Mouse (Mus musculus) G1E (cell line): ENCODE measurements around the gene Chchd4. TPM values are rescaled to one million over a fixed set of nuclear protein-coding genes. Genes with fewer than 3 reads are reported as not detected.

ENCODE experiments used
- ATAC-seq: 2 replicates; pipeline ENCODE4 v1.8.0; 2016; ENCODE audit warnings: mild to moderate bottlenecking; ENCODE audit not compliant: insufficient number of reproducible peaks, poor library complexity, low FRiP score, severe bottlenecking; ENCODE audit errors: extremely low read depth
- DNase-seq: peaks from one replicate; pipeline ENCODE4 v3.0.0; 2012; ENCODE audit warnings: low spot score
- H3K27me3 ChIP-seq: 2 replicates; pipeline ENCODE4 v1.6.1; 2012; ENCODE audit warnings: mild to moderate bottlenecking, low read length, inconsistent platforms; ENCODE audit not compliant: insufficient read depth
- H3K36me3 ChIP-seq: replicated peaks from 2 replicates; pipeline ENCODE3; 2012; ENCODE audit warnings: mild to moderate bottlenecking, inconsistent platforms
- H3K4me1 ChIP-seq: 2 replicates; pipeline ENCODE4 v1.6.1; 2012; ENCODE audit warnings: low read depth, low read length, inconsistent platforms, mixed read lengths; ENCODE audit not compliant: insufficient read depth
- H3K4me3 ChIP-seq: 2 replicates; pipeline ENCODE4 v1.5.1; 2012; ENCODE audit warnings: low read depth, mild to moderate bottlenecking, inconsistent platforms, low read length, moderate library complexity, mixed read lengths
- H3K9me3 ChIP-seq: replicated peaks from 2 replicates; pipeline ENCODE4 v1.6.1; 2012; ENCODE audit warnings: inconsistent platforms
- CTCF ChIP-seq: IDR thresholded peaks from 2 replicates; pipeline ENCODE4 v1.5.1; 2012; ENCODE audit warnings: low read depth, low read length, inconsistent platforms, mixed read lengths
- GATA1 ChIP-seq: IDR thresholded peaks from 2 replicates; pipeline ENCODE4 v1.6.1; 2012; ENCODE audit warnings: borderline replicate concordance, low read length, inconsistent platforms, mixed read lengths
- GATA2 ChIP-seq: IDR thresholded peaks from 2 replicates; pipeline ENCODE4 v1.6.1; 2012; ENCODE audit warnings: low read depth, low read length, inconsistent platforms, borderline replicate concordance
- POLR2AphosphoS5 ChIP-seq: IDR thresholded peaks from 2 replicates; pipeline ENCODE4 v1.6.1; 2012; ENCODE audit warnings: low read depth, low read length, inconsistent platforms; ENCODE audit not compliant: insufficient replicate concordance
- TAL1 ChIP-seq: conservative IDR thresholded peaks from 2 replicates; pipeline ENCODE4 v1.6.1; 2012; ENCODE audit warnings: low read depth, low read length, inconsistent platforms, mixed read lengths
- polyA plus RNA-seq: library from polyadenylated mRNA; stranded (reverse); fragments of >175 nt; gene quantifications from 2 replicates; pipeline ENCODE4 v1.2.3, GENCODE M21; 2012
- total RNA-seq, 2 experiments: library from RNA; stranded (forward) in 1 of 2; stranded (reverse) in 1 of 2; fragments of 200-1000 nt in 1 of 2; fragments of >200 nt in 1 of 2; fragmentation: Nextera tagmentation in 1 of 2; gene quantifications; 2 replicates each; pipeline ENCODE4 v1.2.3; 2014 to 2017

The Chchd4 gene
- total and polyA plus RNA-seq, 3 experiments: 11.8 to 19.3 (median 16.1) TPM

GRCm38 (mm10) chr6:91441145-91441662 lies 32.1 kb downstream of the Chchd4 start:
- H3K4me1 ChIP-seq: peaks cover 20% of the 10 kb centered on the region
- H3K27me3 ChIP-seq: peaks cover 20% of the 10 kb centered on the region
- peak overlapping the region; percentile 81 for H3K4me3 ChIP-seq
- H3K9me3 ChIP-seq: no peaks in the 10 kb centered on the region
- DNase-seq (peak; percentile 18), ATAC-seq (no peak)
- peaks cover 13% of the 10 kb centered on the region for H3K36me3 ChIP-seq
- TF ChIP-seq CTCF (no peak), TAL1 (no peak), POLR2AphosphoS5 (no peak), GATA2 (no peak), GATA1 (no peak)

GRCm38 (mm10) chr6:91440474-91441144 lies 32.7 kb downstream of the Chchd4 start:
- H3K4me3 ChIP-seq: peak overlapping the region; percentile 81
- peak; percentile 68 for DNase-seq
- no peaks in the 10 kb centered on the region for H3K9me3 ChIP-seq
- H3K27me3 ChIP-seq: peaks cover 24% of the 10 kb centered on the region
- H3K4me1 ChIP-seq: peaks cover 20% of the 10 kb centered on the region
- ATAC-seq: peak; percentile 90
- 0 out of 2 replicates have a peak, but pooled peaks have one; percentile 44 for TF ChIP-seq POLR2AphosphoS5
- TF ChIP-seq GATA1: no peak
- H3K36me3 ChIP-seq: peaks cover 13% of the 10 kb centered on the region

- Histone ChIP-seq H3K4me1 (no peaks in the 10 kb centered on the region), H3K9me3 (no peaks in the 10 kb centered on the region), H3K36me3 (no peaks in the 10 kb centered on the region), H3K27me3 (peaks cover 21% of the 10 kb centered on the region), H3K4me3 (no peak overlapping the region)
- DNase-seq (no peak), ATAC-seq (no peak)
- TF ChIP-seq GATA1: no peak
These were observed 49.2 kb downstream of the Chchd4 start for GRCm38 (mm10) chr6:91424151-91424550.

DNA sequence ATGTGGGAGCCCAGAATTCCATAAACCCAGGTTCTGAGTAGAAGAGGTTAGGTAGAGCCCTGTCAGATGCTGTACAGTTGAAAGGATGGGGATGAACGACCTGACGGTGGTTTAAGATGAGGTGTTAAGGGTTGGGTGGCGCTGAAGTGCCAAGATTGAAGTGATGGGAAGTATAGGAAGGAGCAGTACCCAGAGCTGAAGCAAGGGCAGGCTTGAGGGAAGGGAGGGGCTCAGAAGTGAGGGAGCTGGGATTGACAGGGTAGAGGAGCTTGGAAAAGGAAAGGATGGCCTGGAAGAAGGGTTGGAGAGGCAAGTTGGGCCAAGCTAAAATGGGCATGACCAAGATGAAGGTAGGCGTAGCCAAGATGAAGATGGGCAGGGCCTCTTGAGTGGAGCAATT lies 51.7 kb downstream of the Chchd4 start:
- TF ChIP-seq CTCF: no peak
- Histone ChIP-seq H3K36me3 (no peaks in the 10 kb centered on the region), H3K4me3 (no peak overlapping the region), H3K27me3 (peaks cover 28% of the 10 kb centered on the region), H3K4me1 (no peaks in the 10 kb centered on the region), H3K9me3 (no peaks in the 10 kb centered on the region)
- ATAC-seq: no peak
- DNase-seq: no peak

DNA sequence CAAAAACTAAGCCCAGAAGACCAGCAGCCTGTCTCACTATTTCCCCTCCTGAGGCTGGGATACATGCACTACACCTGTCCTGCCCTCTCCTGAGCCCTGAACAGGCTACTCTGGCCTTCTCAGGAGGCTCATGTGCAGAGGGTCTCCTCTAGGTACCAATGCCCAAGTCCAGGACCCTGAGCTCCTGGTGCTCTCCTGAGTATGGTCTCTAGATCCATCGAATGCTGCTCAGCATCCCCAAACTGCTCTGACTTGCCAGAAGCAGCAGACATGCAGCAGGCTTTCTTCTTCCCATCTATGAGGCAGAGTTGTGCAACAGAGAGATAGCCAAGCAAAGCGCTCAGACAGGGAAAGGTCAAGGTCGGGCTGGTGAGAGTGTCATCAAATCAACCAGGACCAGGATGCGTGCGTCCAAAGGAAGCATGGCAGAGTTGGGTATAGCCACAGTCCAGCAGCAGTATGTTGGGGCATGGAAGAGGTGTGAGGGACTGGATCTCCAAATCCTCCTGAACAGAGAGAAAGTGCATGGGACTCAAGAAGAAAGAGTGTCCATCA lies 56.0 kb downstream of the Chchd4 start:
- peaks cover 16% of the 10 kb centered on the region for H3K27me3 ChIP-seq
- H3K4me1 ChIP-seq: no peaks in the 10 kb centered on the region
- no peak overlapping the region for H3K4me3 ChIP-seq
- H3K9me3 ChIP-seq: no peaks in the 10 kb centered on the region
- H3K36me3 ChIP-seq: no peaks in the 10 kb centered on the region
- no peak for TF ChIP-seq POLR2AphosphoS5
- TF ChIP-seq GATA2: no peak
- TF ChIP-seq TAL1: no peak
- no peak for TF ChIP-seq CTCF
- no peak for TF ChIP-seq GATA1
- DNase-seq: no peak
- ATAC-seq: no peak

GRCm38 (mm10) chr6:91416146-91416545 lies 57.2 kb downstream of the Chchd4 start:
- ATAC-seq (no peak), DNase-seq (no peak)
- Histone ChIP-seq H3K9me3 (no peaks in the 10 kb centered on the region), H3K4me1 (no peaks in the 10 kb centered on the region), H3K27me3 (peaks cover 20% of the 10 kb centered on the region), H3K4me3 (no peak overlapping the region), H3K36me3 (no peaks in the 10 kb centered on the region)
- TF ChIP-seq TAL1 (no peak), CTCF (no peak), GATA2 (no peak), GATA1 (no peak), POLR2AphosphoS5 (no peak)

GRCm38 (mm10) chr6:91414890-91415289 lies 58.5 kb downstream of the Chchd4 start:
- no peaks in the 10 kb centered on the region for H3K4me1 ChIP-seq
- ATAC-seq (no peak), DNase-seq (no peak)
- no peaks in the 10 kb centered on the region for H3K36me3 ChIP-seq
- 0 out of 2 replicates have a peak, but pooled peaks have one; percentile 19 for TF ChIP-seq CTCF
- no peak for TF ChIP-seq GATA1
- H3K9me3 ChIP-seq: no peaks in the 10 kb centered on the region
- no peak overlapping the region for H3K4me3 ChIP-seq
- H3K27me3 ChIP-seq: peaks cover 29% of the 10 kb centered on the region

Other genes with a start within 250 kb of the Chchd4 start
- gene Wnt7a, start 62.2 kb downstream of the Chchd4 start, total RNA-seq (2014; fragmentation: Nextera tagmentation): not detected in 2 replicates
- gene Wnt7a, start 62.2 kb downstream of the Chchd4 start, total RNA-seq (2017): 0.05 and 0.06 TPM in 2 replicates
- not detected in 2 replicates for gene Wnt7a, start 62.2 kb downstream of the Chchd4 start, polyA plus RNA-seq
- 11.0 and 16.2 TPM in 2 replicates for gene Tmem43, start 157 bp upstream of the Chchd4 start, total RNA-seq (2014; fragmentation: Nextera tagmentation)
- 21.0 and 24.3 TPM in 2 replicates for gene Tmem43, start 157 bp upstream of the Chchd4 start, total RNA-seq (2017)
- gene Tmem43, start 157 bp upstream of the Chchd4 start, polyA plus RNA-seq: 1.5 and 2.3 TPM in 2 replicates
- 5.8 TPM in 2 replicates for gene Xpc, start 42.3 kb upstream of the Chchd4 start, total RNA-seq (2014; fragmentation: Nextera tagmentation)
- gene Xpc, start 42.3 kb upstream of the Chchd4 start, total RNA-seq (2017): 13.1 and 16.6 TPM in 2 replicates
- gene Xpc, start 42.3 kb upstream of the Chchd4 start, polyA plus RNA-seq: 6.8 and 7.9 TPM in 2 replicates
- gene Lsm3, start 42.4 kb upstream of the Chchd4 start, total RNA-seq (2014; fragmentation: Nextera tagmentation): 41.3 and 47.4 TPM in 2 replicates
- gene Lsm3, start 42.4 kb upstream of the Chchd4 start, total RNA-seq (2017): 263 and 300 TPM in 2 replicates
- gene Lsm3, start 42.4 kb upstream of the Chchd4 start, polyA plus RNA-seq: 10.2 and 15.3 TPM in 2 replicates
- gene Slc6a6, start 210.5 kb upstream of the Chchd4 start, total RNA-seq (2014; fragmentation: Nextera tagmentation): 1.6 TPM in 1 of 2 replicates, not detected in the other
- gene Slc6a6, start 210.5 kb upstream of the Chchd4 start, total RNA-seq (2017): 2.8 and 3.8 TPM in 2 replicates
- 0.01 and 0.03 TPM in 2 replicates for gene Slc6a6, start 210.5 kb upstream of the Chchd4 start, polyA plus RNA-seq